Mouse (Mus musculus) stomach, embryonic 14.5 days (tissue): Measurements from ENCODE around the gene Agap2. TPM values are rescaled to one million over a fixed set of nuclear protein-coding genes. Genes with fewer than 3 reads are reported as not detected.

ENCODE experiments used
- ATAC-seq: fragments of 200-750 bp; cut with Nextera tagmentation; 2 replicates; pipeline ENCODE4 v1.8.0; 2017; ENCODE audit warnings: low read depth, moderate TSS enrichment; ENCODE audit not compliant: insufficient number of reproducible peaks, insufficient read depth, low FRiP score
- H3K27ac ChIP-seq: fragments of 300-500 bp; sonication (generic); 2 replicates; pipeline ENCODE4 v1.5.1; 2014; ENCODE audit warnings: mild to moderate bottlenecking, low read length, moderate library complexity, mixed read lengths
- H3K27me3 ChIP-seq: fragments of 300-500 bp; sonication (generic); 2 replicates; pipeline ENCODE4 v1.6.1; 2014; ENCODE audit warnings: low read length, control low read depth, mixed read lengths; ENCODE audit not compliant: control insufficient read depth, insufficient read depth
- H3K36me3 ChIP-seq: fragments of 300-500 bp; sonication (generic); 2 replicates; pipeline ENCODE4 v1.6.1; 2014; ENCODE audit warnings: mild to moderate bottlenecking, control low read depth, low read length, moderate library complexity, mixed read lengths; ENCODE audit not compliant: control insufficient read depth, insufficient read depth
- H3K4me1 ChIP-seq: fragments of 300-500 bp; sonication (generic); 2 replicates; pipeline ENCODE4 v1.6.1; 2014; ENCODE audit warnings: low read length, control low read depth, mixed read lengths; ENCODE audit not compliant: control insufficient read depth, insufficient read depth
- H3K4me2 ChIP-seq: fragments of 300-500 bp; sonication (generic); replicated peaks from 2 replicates; pipeline ENCODE4 v1.6.1; 2014; ENCODE audit warnings: low read depth, low read length, control low read depth
- H3K4me3 ChIP-seq: fragments of 300-500 bp; sonication (generic); 2 replicates; pipeline ENCODE4 v1.5.1; 2014; ENCODE audit warnings: low read depth, low read length, control low read depth
- H3K9ac ChIP-seq: fragments of 300-500 bp; sonication (generic); replicated peaks from 2 replicates; pipeline ENCODE4 v1.6.1; 2014; ENCODE audit warnings: low read depth, mild to moderate bottlenecking, control low read depth, low read length, moderate library complexity, mixed read lengths
- H3K9me3 ChIP-seq: fragments of 300-500 bp; sonication (generic); 2 replicates; pipeline ENCODE4 v1.6.1; 2016; ENCODE audit warnings: low read depth, low read length, control low read depth; ENCODE audit not compliant: control insufficient read depth
- WGBS: fragments of 180-500 bp; shearing (Covaris S2); extraction: QIAGEN DNeasy Blood & Tissue Kit; methylation state at CpG from one replicate; pipeline ENCODE4 v1.1.7; 2014; 5-methylcytosine and 5-hydroxymethylcytosine counted together
- polyA plus RNA-seq: library from polyadenylated mRNA; unstranded; fragments of >200 nt; fragmentation: Nextera tagmentation; extraction: Ambion mirVana; gene quantifications from 2 replicates; pipeline ENCODE4 v1.2.1, GENCODE M21; 2014

The Agap2 gene
- polyA plus RNA-seq, 1 experiment from 2014 or later: 0.27 TPM

DNA sequence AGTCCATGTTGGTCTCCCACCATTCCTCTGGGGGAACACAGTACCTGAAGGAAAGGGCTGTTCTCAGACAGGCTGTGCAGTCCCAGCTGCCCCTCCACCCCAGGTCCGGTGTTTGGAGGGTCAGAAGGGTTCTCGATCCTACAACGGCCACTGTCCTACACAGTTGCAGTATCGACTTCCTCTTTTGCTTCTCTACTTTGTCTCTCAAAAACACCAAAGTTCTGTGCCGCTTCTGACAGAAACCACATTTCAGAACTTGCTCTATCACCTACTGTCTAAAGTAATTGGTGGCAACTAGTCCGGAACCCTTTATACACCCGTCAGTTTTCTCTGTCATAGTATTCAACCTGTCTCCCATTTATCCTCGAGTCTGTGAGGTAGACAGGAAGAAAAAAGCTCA is 19.7 kb upstream of the Agap2 start:
- Histone ChIP-seq H3K4me1 (peaks cover 13% of the 10 kb centered on the region; the same call in 1 of the 2 replicates), H3K36me3 (peaks cover 21% of the 10 kb centered on the region; the same call in 1 of the 2 replicates), H3K27me3 (peaks cover 5% of the 10 kb centered on the region; the same call in 1 of the 2 replicates), H3K4me2 (no peak overlapping the region), H3K9me3 (no peaks in the 10 kb centered on the region), H3K9ac (no peak overlapping the region), H3K4me3 (no peak overlapping the region), H3K27ac (no peak overlapping the region)
- WGBS: 86% methylated on average over 8 of the region's 8 CpGs
- ATAC-seq: no peak

DNA sequence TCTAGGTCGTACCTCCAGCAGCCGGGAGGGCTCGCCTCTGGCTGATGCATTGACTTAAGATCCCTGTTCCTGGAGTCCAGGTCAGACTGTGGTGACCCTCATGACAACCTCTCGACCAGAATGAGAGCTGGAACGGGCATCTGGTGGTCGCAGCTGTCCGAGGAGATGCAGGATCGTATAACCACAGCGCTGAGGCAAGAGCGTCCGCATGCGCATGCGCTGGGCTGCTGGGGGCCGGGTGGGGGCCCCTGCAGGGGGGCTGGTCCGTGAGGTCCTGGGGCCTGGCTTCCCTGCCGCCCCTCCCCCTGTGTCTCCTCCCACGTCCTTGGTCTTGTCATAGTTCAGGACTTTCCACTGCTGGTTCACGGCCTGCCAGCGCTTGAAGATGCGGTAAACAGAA is 18.6 kb upstream of the Agap2 start:
- WGBS: 84% methylated on average over 20 of the region's 20 CpGs
- Histone ChIP-seq H3K27me3 (0 out of 2 replicates have a peak, but pooled peaks cover 2% of the 10 kb centered on the region), H3K4me1 (peaks cover 13% of the 10 kb centered on the region; the same call in 1 of the 2 replicates), H3K27ac (no peak overlapping the region), H3K4me3 (no peak overlapping the region), H3K9ac (no peak overlapping the region), H3K4me2 (no peak overlapping the region), H3K9me3 (no peaks in the 10 kb centered on the region), H3K36me3 (peaks cover 21% of the 10 kb centered on the region; the same call in 1 of the 2 replicates)
- ATAC-seq: no peak

DNA sequence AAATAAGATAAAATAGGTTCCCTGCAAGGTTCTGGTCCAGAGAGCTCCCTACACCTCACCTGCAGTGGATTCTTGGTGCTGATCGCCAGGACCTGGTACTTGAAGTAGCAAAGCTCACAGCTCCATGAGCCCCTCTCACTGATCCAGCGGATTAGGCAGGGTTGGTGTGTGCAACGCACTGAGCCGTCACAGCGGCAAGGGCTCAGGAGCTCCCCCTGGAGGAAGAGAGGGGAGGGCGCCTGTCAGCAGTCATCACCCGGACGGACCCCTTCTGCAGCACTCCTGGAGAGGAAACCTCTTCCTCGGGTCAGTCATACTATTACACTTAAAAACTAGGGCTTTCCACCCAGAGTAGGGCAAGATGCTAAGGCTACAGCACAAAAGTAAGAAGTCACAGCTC is 16.9 kb upstream of the Agap2 start:
- no peak for ATAC-seq
- H3K9ac ChIP-seq: no peak overlapping the region
- H3K4me1 ChIP-seq: peaks cover 13% of the 10 kb centered on the region; the same call in 1 of the 2 replicates

GRCm38 (mm10) chr10:127058708-127059107 is 16.4 kb upstream of the Agap2 start:
- ATAC-seq: no peak
- Histone ChIP-seq H3K4me1 (peaks cover 13% of the 10 kb centered on the region; the same call in 1 of the 2 replicates), H3K27ac (no peak overlapping the region), H3K9ac (no peak overlapping the region; the same call in 1 of the 2 replicates), H3K4me3 (peak overlapping the region; percentile 83), H3K9me3 (no peaks in the 10 kb centered on the region), H3K4me2 (peak overlapping the region; percentile 94), H3K36me3 (peaks cover 21% of the 10 kb centered on the region; the same call in 1 of the 2 replicates), H3K27me3 (no peaks in the 10 kb centered on the region)
- WGBS: 4% methylated on average over 8 of the region's 8 CpGs

More for the DNA sequence above, 16.9 kb upstream of the Agap2 start:
- WGBS: under 1% methylated on average over 9 of the region's 9 CpGs
- Histone ChIP-seq H3K27ac (no peak overlapping the region), H3K9me3 (no peaks in the 10 kb centered on the region), H3K27me3 (no peaks in the 10 kb centered on the region), H3K4me3 (peak overlapping the region; percentile 83), H3K36me3 (peaks cover 21% of the 10 kb centered on the region; the same call in 1 of the 2 replicates), H3K4me2 (peak overlapping the region; percentile 94)

DNA sequence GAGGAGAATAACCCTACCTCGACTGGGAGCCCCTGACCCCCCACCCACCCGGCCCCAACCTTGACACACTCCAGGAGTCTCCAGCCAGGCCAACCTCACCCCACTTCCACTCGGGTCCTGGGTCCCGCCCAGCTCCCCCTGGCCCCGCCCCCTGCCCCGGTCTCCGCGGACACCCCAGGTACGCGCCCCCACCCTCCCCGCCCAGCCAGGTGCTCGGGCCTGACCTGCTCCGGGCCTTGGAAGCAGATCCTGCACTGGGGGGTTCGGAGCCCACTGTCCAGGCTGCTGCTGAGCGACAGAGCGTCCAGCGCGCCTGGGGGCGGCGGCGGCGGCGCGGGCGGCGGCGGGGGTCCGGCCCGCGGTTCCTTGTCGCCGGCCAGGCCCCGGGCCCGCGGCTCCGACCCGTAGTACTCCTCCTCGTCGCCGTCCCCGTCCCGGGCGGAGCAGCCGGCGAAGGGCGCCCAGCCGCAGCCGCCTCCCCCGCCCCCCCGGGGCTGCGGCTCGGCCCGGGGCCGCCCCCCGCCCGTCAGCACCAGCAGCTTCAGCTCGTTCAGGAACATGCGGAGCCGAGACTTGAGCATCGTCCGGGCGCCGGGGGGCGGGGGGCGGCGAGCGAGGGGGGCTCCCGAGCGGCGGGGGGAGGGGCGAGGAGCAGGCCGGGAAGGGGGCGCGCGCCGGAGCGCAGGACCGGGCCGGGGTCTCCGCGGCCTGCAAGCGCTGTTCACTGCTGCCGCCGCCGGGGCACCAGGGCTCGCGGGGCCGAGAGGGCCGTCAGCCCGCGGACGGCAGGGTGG is 15.7 kb upstream of the Agap2 start:
- Histone ChIP-seq H3K27me3 (no peaks in the 10 kb centered on the region), H3K27ac (peak overlapping the region; percentile 67), H3K36me3 (peaks cover 21% of the 10 kb centered on the region; the same call in 1 of the 2 replicates), H3K9ac (peak overlapping the region; percentile 79), H3K9me3 (no peaks in the 10 kb centered on the region), H3K4me1 (peaks cover 13% of the 10 kb centered on the region; the same call in 1 of the 2 replicates), H3K4me2 (peak overlapping the region; percentile 94), H3K4me3 (peak overlapping the region; percentile 83)
- under 1% methylated on average over 77 of the region's 92 CpGs for WGBS
- no peak for ATAC-seq

GRCm38 (mm10) chr10:127059968-127060916 is 14.8 kb upstream of the Agap2 start, which contains the start of gene March9:
TSS of gene March9 (minus strand) at chr10:127060184.
- Histone ChIP-seq H3K9ac (peak within 1 kb of the TSS; percentile 79), H3K27me3 (no peaks in the 10 kb centered on the region), H3K9me3 (no peaks in the 10 kb centered on the region), H3K36me3 (peaks cover 22% of the 10 kb centered on the region), H3K4me2 (peak within 1 kb of the TSS; percentile 94), H3K4me3 (peak within 1 kb of the TSS; percentile 83), H3K4me1 (peaks cover 19% of the 10 kb centered on the region; the same call in 1 of the 2 replicates), H3K27ac (peak within 1 kb of the TSS; percentile 67)
- WGBS: under 1% methylated on average over 55 of the region's 72 CpGs
- peak; percentile 54 for ATAC-seq

- H3K27ac ChIP-seq: no peak overlapping the region
- H3K36me3 ChIP-seq: peaks cover 23% of the 10 kb centered on the region
- no peak for ATAC-seq
- no peaks in the 10 kb centered on the region for H3K27me3 ChIP-seq
- no peak overlapping the region for H3K4me2 ChIP-seq
- no peaks in the 10 kb centered on the region for H3K9me3 ChIP-seq
- peaks cover 21% of the 10 kb centered on the region; the same call in 1 of the 2 replicates for H3K4me1 ChIP-seq
- H3K4me3 ChIP-seq: no peak overlapping the region; the same call in 1 of the 2 replicates
- 47% methylated on average over 5 of the region's 5 CpGs for WGBS
- no peak overlapping the region for H3K9ac ChIP-seq
These were observed 14.0 kb upstream of the Agap2 start for GRCm38 (mm10) chr10:127061085-127061484.

- no peak for ATAC-seq
- no peaks in the 10 kb centered on the region for H3K9me3 ChIP-seq
- H3K4me1 ChIP-seq: peaks cover 21% of the 10 kb centered on the region; the same call in 1 of the 2 replicates
- WGBS: 70% methylated on average over 2 of the region's 2 CpGs
- H3K9ac ChIP-seq: no peak overlapping the region
- H3K36me3 ChIP-seq: peaks cover 23% of the 10 kb centered on the region
- H3K27ac ChIP-seq: no peak overlapping the region
- H3K4me2 ChIP-seq: no peak overlapping the region
- no peaks in the 10 kb centered on the region for H3K27me3 ChIP-seq
- no peak overlapping the region for H3K4me3 ChIP-seq
These were observed 13.6 kb upstream of the Agap2 start for GRCm38 (mm10) chr10:127061513-127061912.
